Mouse (Mus musculus) small intestine, adult 2 months (tissue): ENCODE results near the gene Batf3.

Experiments used
- CTCF ChIP-seq: fragments of 200-500 bp; IDR thresholded peaks from 2 replicates; pipeline ENCODE4 v1.5.1; 2012; ENCODE audit warnings: low read depth, mild to moderate bottlenecking, control low read depth, inconsistent platforms, low read length, moderate library complexity, mixed read lengths; ENCODE audit not compliant: insufficient replicate concordance, insufficient read length; ENCODE audit errors: extremely low read depth
- POLR2A ChIP-seq: fragments of 200-500 bp; IDR thresholded peaks from 2 replicates; pipeline ENCODE4 v1.6.1; 2012; ENCODE audit warnings: low read depth, mild to moderate bottlenecking, control low read depth, inconsistent platforms, low read length, moderate library complexity

DNA sequence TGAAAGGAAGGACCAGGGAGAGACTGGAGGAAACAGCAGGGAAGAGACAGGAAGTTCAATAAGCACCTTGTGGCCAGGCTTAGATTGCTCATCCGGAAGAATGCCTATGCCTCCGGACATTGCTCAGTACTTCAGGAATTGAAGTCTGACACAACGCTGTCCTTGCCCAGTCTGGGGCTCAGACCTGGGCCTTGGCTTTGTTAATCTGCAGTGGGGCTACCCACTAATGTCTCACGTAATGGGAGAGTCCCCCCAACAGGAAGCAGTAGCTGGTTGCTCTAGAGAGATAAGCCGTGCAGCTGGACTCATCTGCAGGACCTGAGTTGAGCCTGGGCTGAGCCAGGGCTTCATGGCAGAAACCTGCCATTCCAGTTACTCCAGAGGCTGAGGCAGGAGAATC lies 35.3 kb downstream of the Batf3 start:
- no peak for TF ChIP-seq POLR2A
- TF ChIP-seq CTCF: no peak
